Mouse (Mus musculus) intestine, postnatal 0 days (tissue): ENCODE data around the gene Gm9045. TPM values are rescaled to one million over a fixed set of nuclear protein-coding genes. Genes with fewer than 3 reads are reported as not detected.
"Not testable (repeated sequence)": the region's sequence is repeated elsewhere in the genome, so short reads cannot be mapped to it uniquely, and the experiment has no call there.

Source experiments
- ATAC-seq: fragments of 200-750 bp; cut with Nextera tagmentation; 2 replicates; pipeline ENCODE4 v1.8.0; 2017; ENCODE audit warnings: mild to moderate bottlenecking, moderate TSS enrichment, moderate library complexity
- H3K27ac ChIP-seq: fragments of 300-500 bp; sonication (generic); 2 replicates; pipeline ENCODE4 v1.5.1; 2014; ENCODE audit warnings: mild to moderate bottlenecking, low read depth, low read length, moderate library complexity
- H3K27me3 ChIP-seq: fragments of 300-500 bp; sonication (generic); replicated peaks from 2 replicates; pipeline ENCODE4 v1.6.1; 2014; ENCODE audit warnings: low read length, mixed read lengths; ENCODE audit not compliant: control insufficient read depth, insufficient read depth
- H3K36me3 ChIP-seq: fragments of 300-500 bp; sonication (generic); 2 replicates; pipeline ENCODE4 v1.6.1; 2014; ENCODE audit warnings: mild to moderate bottlenecking, moderate library complexity; ENCODE audit not compliant: control insufficient read depth, insufficient read depth
- H3K4me1 ChIP-seq: fragments of 300-500 bp; sonication (generic); replicated peaks from 2 replicates; pipeline ENCODE4 v1.6.1; 2014; ENCODE audit warnings: antibody characterized with exemption, low read length, mixed read lengths; ENCODE audit not compliant: control insufficient read depth, insufficient read depth
- H3K4me2 ChIP-seq: fragments of 300-500 bp; sonication (generic); replicated peaks from 2 replicates; pipeline ENCODE4 v1.6.1; 2014; ENCODE audit warnings: low read depth, mild to moderate bottlenecking, moderate library complexity
- H3K4me3 ChIP-seq: fragments of 300-500 bp; sonication (generic); 2 replicates; pipeline ENCODE4 v1.5.1; 2014; ENCODE audit warnings: low read depth, low read length
- H3K9ac ChIP-seq: fragments of 300-500 bp; sonication (generic); 2 replicates; pipeline ENCODE4 v1.6.1; 2014; ENCODE audit warnings: mild to moderate bottlenecking, low read depth, low read length
- H3K9me3 ChIP-seq: fragments of 300-500 bp; sonication (generic); 2 replicates; pipeline ENCODE4 v1.6.1; 2016; ENCODE audit warnings: mixed run types; ENCODE audit not compliant: control insufficient read depth
- CTCF ChIP-seq: sonication (generic); IDR thresholded peaks from 2 replicates; pipeline ENCODE4 v1.5.1; 2016; ENCODE audit warnings: low read depth, mild to moderate bottlenecking, control low read depth, antibody characterized with exemption, moderate library complexity
- WGBS: fragments of 180-500 bp; shearing (Covaris S2); extraction: QIAGEN DNeasy Blood & Tissue Kit; methylation state at CpG from one replicate; pipeline ENCODE4 v1.1.7; 2014; 5-methylcytosine and 5-hydroxymethylcytosine counted together
- polyA plus RNA-seq: library from polyadenylated mRNA; unstranded; fragments of >200 nt; fragmentation: Nextera tagmentation; extraction: Ambion mirVana; gene quantifications from 2 replicates; pipeline ENCODE4 v1.2.1, GENCODE M21; 2015

The Gm9045 gene
- polyA plus RNA-seq = 0.09 TPM in 1 of 2 replicates, not detected in the other

DNA sequence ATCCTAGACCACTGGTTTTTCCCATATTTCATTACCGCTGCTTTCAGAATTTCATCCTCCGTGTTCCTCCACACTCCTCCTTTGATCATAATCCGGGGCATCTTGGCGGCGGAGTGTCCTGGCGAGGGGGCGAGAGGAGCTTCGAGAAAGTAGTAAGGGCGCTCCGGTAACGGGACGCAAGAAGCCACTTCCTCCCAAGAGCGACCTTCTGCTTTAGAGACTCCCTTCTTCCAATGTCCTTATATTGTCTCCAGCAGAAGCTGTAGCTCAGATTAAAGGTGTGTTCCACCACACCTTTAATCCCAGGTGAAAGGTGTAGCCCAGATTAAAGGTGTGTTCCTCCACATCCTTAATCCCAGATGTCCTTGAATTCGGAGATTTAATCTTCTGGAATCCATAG, at the start of gene Gm9045:
Gene Gm9045, minus strand, starts transcription at position 101 of the 400 bp plus-strand sequence.
- H3K4me3 ChIP-seq, H3K9me3 ChIP-seq, ATAC-seq, H3K4me1 ChIP-seq, H3K9ac ChIP-seq, H3K27me3 ChIP-seq, H3K36me3 ChIP-seq, H3K4me2 ChIP-seq, H3K27ac ChIP-seq: not testable (repeated sequence)
- WGBS = no CpG with 5 or more reads among the region's 14 CpGs

DNA sequence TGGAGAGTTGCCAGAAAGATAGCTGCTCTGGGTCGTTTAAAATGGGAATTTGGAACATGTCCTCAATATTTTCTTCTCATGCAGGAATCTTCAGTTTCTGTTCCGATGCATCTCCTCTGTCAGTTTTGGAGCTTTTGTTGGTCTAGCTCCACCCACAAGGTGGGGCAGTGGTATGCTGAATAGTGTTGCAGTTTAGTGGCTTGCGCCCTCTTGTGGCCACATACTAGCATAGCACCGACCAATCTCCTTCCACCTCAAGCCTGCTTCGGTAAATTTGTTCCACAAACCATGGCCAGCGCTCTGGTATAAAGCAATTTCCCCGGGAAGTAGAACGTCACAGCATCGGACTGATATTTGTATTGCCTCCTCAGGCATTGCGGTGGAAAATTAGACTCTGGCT, 32.8 kb upstream of the Gm9045 start:
- Histone ChIP-seq H3K9me3 (no peaks in the 10 kb centered on the region), H3K4me1 (no peaks in the 10 kb centered on the region), H3K36me3 (no peaks in the 10 kb centered on the region), H3K4me3 (no peak overlapping the region), H3K27me3 (no peaks in the 10 kb centered on the region), H3K9ac (no peak overlapping the region), H3K4me2 (no peak overlapping the region), H3K27ac (no peak overlapping the region)
- 3% methylated on average over 10 of the region's 10 CpGs for WGBS
- peak; percentile 98 for TF ChIP-seq CTCF
- ATAC-seq = peak; percentile 60; the same call in 1 of the 2 replicates

DNA sequence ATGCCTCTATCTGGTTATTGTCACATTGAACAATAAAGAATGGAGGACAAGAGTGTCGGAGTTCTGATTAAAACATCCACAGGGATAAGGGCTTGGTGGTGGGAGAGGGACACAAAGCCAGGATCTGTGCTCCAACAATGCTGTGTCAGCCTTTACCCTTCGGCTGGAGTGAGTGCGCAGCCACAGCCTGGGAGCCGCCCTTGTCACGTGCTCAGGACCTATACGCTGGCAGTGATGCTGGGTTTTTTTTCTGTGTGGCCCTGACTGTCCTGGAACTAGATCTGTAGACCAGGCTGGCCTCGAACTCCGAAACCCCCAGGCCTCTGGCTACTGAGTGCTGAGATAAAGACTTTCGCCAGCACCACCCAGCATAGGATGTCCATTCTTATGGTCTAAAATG, 31.9 kb upstream of the Gm9045 start:
- no peaks in the 10 kb centered on the region for H3K4me1 ChIP-seq
- no peak overlapping the region for H3K4me3 ChIP-seq
- WGBS = 86% methylated on average over 9 of the region's 9 CpGs
- no peaks in the 10 kb centered on the region for H3K9me3 ChIP-seq
- H3K36me3 ChIP-seq = no peaks in the 10 kb centered on the region
- ATAC-seq = no peak
- H3K27ac ChIP-seq = no peak overlapping the region
- no peak for TF ChIP-seq CTCF
- H3K27me3 ChIP-seq = no peaks in the 10 kb centered on the region
- H3K9ac ChIP-seq = no peak overlapping the region
- no peak overlapping the region for H3K4me2 ChIP-seq

GRCm38 (mm10) chr10:118354005-118354404, 16.4 kb upstream of the Gm9045 start, which contains the start of gene Gm9049:
TSS of gene Gm9049 (minus strand) at chr10:118354105.
- not testable (repeated sequence) for H3K4me2 ChIP-seq, H3K9ac ChIP-seq, H3K27ac ChIP-seq, H3K4me1 ChIP-seq, ATAC-seq, H3K36me3 ChIP-seq, H3K4me3 ChIP-seq, H3K27me3 ChIP-seq, H3K9me3 ChIP-seq
- WGBS = 80% methylated on average over 1 of the region's 11 CpGs

DNA sequence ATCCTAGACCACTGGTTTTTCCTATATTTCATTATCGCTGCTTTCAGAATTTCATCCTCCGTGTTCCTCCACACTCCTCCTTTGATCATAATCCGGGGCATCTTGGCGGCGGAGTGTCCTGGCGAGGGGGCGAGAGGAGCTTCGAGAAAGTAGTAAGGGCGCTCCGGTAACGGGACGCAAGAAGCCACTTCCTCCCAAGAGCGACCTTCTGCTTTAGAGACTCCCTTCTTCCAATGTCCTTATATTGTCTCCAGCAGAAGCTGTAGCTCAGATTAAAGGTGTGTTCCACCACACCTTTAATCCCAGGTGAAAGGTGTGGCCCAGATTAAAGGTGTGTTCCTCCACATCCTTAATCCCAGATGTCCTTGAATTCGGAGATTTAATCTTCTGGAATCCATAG, 10.9 kb upstream of the Gm9045 start, which contains the start of gene Gm9048:
Gene Gm9048, minus strand, starts transcription at position 101 of the 400 bp plus-strand sequence.
- not testable (repeated sequence) for H3K4me3 ChIP-seq, H3K27me3 ChIP-seq, ATAC-seq, H3K4me2 ChIP-seq, H3K36me3 ChIP-seq, H3K9me3 ChIP-seq, H3K9ac ChIP-seq, H3K4me1 ChIP-seq, H3K27ac ChIP-seq
- 75% methylated on average over 1 of the region's 14 CpGs for WGBS

- WGBS = no CpG with 5 or more reads among the region's 14 CpGs
- not testable (repeated sequence) for H3K4me3 ChIP-seq, H3K4me2 ChIP-seq, H3K9ac ChIP-seq, H3K9me3 ChIP-seq, H3K27me3 ChIP-seq, H3K4me1 ChIP-seq, ATAC-seq, H3K27ac ChIP-seq, H3K36me3 ChIP-seq
Measured at GRCm38 (mm10) chr10:118343155-118343554, 5.5 kb upstream of the Gm9045 start, which contains the start of gene Gm9046. TSS of gene Gm9046 (minus strand) at chr10:118343255.

DNA sequence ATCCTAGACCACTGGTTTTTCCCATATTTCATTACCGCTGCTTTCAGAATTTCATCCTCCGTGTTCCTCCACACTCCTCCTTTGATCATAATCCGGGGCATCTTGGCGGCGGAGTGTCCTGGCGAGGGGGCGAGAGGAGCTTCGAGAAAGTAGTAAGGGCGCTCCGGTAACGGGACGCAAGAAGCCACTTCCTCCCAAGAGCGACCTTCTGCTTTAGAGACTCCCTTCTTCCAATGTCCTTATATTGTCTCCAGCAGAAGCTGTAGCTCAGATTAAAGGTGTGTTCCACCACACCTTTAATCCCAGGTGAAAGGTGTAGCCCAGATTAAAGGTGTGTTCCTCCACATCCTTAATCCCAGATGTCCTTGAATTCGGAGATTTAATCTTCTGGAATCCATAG, 5.3 kb downstream of the Gm9045 start, which contains the start of gene Gm9044:
Gene Gm9044, minus strand, starts transcription at position 101 of the 400 bp plus-strand sequence.
- not testable (repeated sequence) for H3K27ac ChIP-seq, H3K4me3 ChIP-seq, H3K9ac ChIP-seq, ATAC-seq, H3K9me3 ChIP-seq, H3K36me3 ChIP-seq, H3K4me1 ChIP-seq, H3K27me3 ChIP-seq, H3K4me2 ChIP-seq
- WGBS = no CpG with 5 or more reads among the region's 14 CpGs

DNA sequence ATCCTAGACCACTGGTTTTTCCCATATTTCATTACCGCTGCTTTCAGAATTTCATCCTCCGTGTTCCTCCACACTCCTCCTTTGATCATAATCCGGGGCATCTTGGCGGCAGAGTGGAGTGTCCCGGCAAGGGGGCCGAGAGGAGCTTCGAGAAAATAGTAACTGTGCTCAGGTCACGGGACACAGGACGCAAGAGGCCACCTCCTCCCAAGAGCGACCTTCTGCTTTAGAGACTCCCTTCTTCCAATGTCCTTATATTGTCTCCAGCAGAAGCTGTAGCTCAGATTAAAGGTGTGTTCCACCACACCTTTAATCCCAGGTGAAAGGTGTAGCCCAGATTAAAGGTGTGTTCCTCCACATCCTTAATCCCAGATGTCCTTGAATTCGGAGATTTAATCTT, 10.8 kb downstream of the Gm9045 start, which contains the start of gene Gm9040:
Gene Gm9040, minus strand, starts transcription at position 101 of the 400 bp plus-strand sequence.
- no CpG with 5 or more reads among the region's 11 CpGs for WGBS
- not testable (repeated sequence) for H3K27me3 ChIP-seq, H3K4me2 ChIP-seq, H3K4me3 ChIP-seq, H3K4me1 ChIP-seq, ATAC-seq, H3K9me3 ChIP-seq, H3K27ac ChIP-seq, H3K36me3 ChIP-seq, H3K9ac ChIP-seq
